Mouse (Mus musculus): Measurements from ENCODE around the gene Gm960. TPM values are rescaled to one million over a fixed set of nuclear protein-coding genes. Genes with fewer than 3 reads are reported as not detected.
A peak's percentile ranks its signal among the peaks of the same experiment; 100 is the strongest.

Gene Gm960
- total RNA-seq, 2 experiments from 2014 or later, result 1.5 to 1.6 TPM

GRCm38 (mm10) chr19:4733052-4733451, 34.6 kb upstream of the Gm960 start:
- Histone ChIP-seq H3K4me3 (no peak overlapping the region), H3K27ac (peak overlapping the region; percentile 61)
- no peak for DNase-seq (ENCODE audit: extremely low spot score in 1 of 2, low spot score in 2 of 2)
- intact Hi-C loops (cut with DNase I), result loop anchor here (2.0 to 5.0 kb wide), 2 partner anchors 18 to 86 kb away; no protein-coding TSS in a partner anchor
- no peak for TF ChIP-seq CTCF (IDR thresholded peaks at IDR 0.05)

DNA sequence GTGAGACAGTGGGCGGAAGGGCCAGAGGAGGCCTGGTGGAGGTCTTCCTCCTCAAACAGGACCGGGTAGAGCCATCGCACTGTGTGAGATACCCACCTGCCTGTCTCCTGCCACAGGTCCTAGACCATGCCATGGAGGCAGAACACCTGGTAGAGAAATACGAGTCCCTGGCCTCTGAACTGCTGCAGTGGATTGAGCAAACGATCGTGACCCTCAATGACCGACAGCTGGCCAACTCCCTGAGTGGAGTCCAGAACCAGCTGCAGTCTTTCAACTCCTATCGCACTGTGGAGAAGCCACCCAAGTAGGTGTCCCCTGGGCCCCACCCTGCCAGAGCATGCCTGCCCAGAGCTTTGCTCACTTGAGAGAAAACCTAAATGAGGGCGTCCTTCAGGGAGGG, 30.7 kb upstream of the Gm960 start:
- intact Hi-C loops (cut with DNase I), result no loop called here
- no peak overlapping the region for H3K27ac ChIP-seq
- DNase-seq (ENCODE audit: extremely low spot score in 1 of 2, low spot score in 2 of 2), result no peak
- H3K4me3 ChIP-seq, result no peak overlapping the region
- TF ChIP-seq CTCF (IDR thresholded peaks at IDR 0.05), result no peak

DNA sequence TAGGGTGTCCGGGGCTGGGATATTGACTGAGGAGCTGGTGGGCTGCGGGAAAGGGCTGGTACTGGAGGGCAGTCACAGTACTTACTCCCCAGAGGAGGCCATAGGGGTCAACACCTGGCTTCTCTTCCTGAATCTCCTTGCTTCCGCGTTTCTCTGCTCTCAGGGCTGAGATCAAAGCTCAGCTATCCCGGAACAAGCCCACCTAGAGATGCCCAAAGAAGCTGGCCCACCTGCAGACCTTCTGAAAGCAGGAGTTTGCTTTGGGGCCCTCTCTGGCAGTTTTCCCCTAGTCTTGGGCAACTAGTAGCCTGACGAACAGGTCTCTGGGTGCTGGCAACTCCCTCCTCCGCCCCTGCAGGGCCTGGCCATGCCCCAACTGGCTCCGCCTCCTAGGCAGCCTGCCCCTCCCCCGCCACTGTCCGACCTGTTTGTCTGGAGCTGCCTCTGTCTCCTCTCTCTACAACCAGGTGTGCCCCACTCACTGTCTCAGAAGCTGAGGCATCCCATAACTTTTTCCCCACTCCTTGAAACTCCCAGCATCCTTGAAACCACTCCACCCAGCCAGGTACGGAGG, 22.3 kb upstream of the Gm960 start:
- no peak for TF ChIP-seq CTCF (IDR thresholded peaks at IDR 0.05)
- intact Hi-C loops (cut with DNase I), result no loop called here
- no peak for DNase-seq (ENCODE audit: extremely low spot score in 1 of 2, low spot score in 2 of 2)
- peak overlapping the region; percentile 11; the same call in 1 of the 2 replicates for H3K27ac ChIP-seq
- H3K4me3 ChIP-seq, result no peak overlapping the region

- TF ChIP-seq CTCF (IDR thresholded peaks at IDR 0.05), result no peak
- Histone ChIP-seq H3K27ac (no peak overlapping the region), H3K4me3 (no peak overlapping the region)
- intact Hi-C loops (cut with DNase I), result no loop called here
- no peak for DNase-seq (ENCODE audit: extremely low spot score in 1 of 2, low spot score in 2 of 2)
Observed at GRCm38 (mm10) chr19:4720112-4720511, 21.6 kb upstream of the Gm960 start.

DNA sequence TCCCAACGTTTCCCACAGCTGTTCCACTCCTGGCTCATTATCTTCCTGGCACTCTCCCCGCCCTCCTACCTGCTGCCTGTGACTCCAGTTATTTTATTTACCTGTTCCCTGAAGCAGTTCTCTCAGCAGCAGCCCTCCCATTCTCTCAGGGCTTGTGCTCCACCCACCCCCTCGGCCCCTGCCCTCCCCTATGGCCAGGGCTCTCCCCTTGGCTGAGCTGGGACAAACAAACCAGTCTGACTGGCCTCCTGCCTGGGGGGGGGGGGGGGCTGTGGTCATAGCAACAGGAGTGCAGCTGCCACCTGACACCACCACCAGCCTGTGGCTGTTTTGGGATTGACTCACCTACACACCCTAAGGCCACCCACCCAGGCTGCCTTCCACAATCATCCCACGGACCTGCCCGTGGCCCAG, 20.9 kb upstream of the Gm960 start:
- Histone ChIP-seq H3K27ac (peak overlapping the region; percentile 60), H3K4me3 (no peak overlapping the region)
- no peak for DNase-seq (ENCODE audit: extremely low spot score in 1 of 2, low spot score in 2 of 2)
- TF ChIP-seq CTCF (IDR thresholded peaks at IDR 0.05), result no peak
- intact Hi-C loops (cut with DNase I), result no loop called here

- DNase-seq (ENCODE audit: extremely low spot score in 1 of 2, low spot score in 2 of 2), result peak in 1 of 2 experiments; percentile 42
- peak overlapping the region; percentile 60 for H3K27ac ChIP-seq
Observed at GRCm38 (mm10) chr19:4718716-4719115, 20.2 kb upstream of the Gm960 start.

GRCm38 (mm10) chr19:4717281-4717680, 18.8 kb upstream of the Gm960 start:
- Histone ChIP-seq H3K4me3 (no peak overlapping the region), H3K27ac (no peak overlapping the region)
- TF ChIP-seq CTCF (IDR thresholded peaks at IDR 0.05), result no peak
- no peak for DNase-seq (ENCODE audit: extremely low spot score in 1 of 2, low spot score in 2 of 2)
- intact Hi-C loops (cut with DNase I), result no loop called here

More at GRCm38 (mm10) chr19:4718716-4719115, 20.2 kb upstream of the Gm960 start:
- intact Hi-C loops (cut with DNase I), result no loop called here
- no peak for TF ChIP-seq CTCF (IDR thresholded peaks at IDR 0.05)
- peak overlapping the region; percentile 9; the same call in 1 of the 2 replicates for H3K4me3 ChIP-seq

GRCm38 (mm10) chr19:4716756-4717155, 18.3 kb upstream of the Gm960 start:
- intact Hi-C loops (cut with DNase I), result no loop called here
- no peak overlapping the region for H3K4me3 ChIP-seq

GRCm38 (mm10) chr19:4713886-4714285, 15.4 kb upstream of the Gm960 start:
- DNase-seq (ENCODE audit: extremely low spot score in 1 of 2, low spot score in 2 of 2), result peak in 1 of 2 experiments; percentile 8
- H3K27ac ChIP-seq, result peak overlapping the region; percentile 90
- peak overlapping the region; percentile 75 for H3K4me3 ChIP-seq
- no peak for TF ChIP-seq CTCF (IDR thresholded peaks at IDR 0.05)
- intact Hi-C loops (cut with DNase I), result loop anchor here (2.0 kb wide), 2 partner anchors 15 to 19 kb away; partner anchors contain the start of gene Gm960

More at GRCm38 (mm10) chr19:4716756-4717155, 18.3 kb upstream of the Gm960 start:
- no peak for TF ChIP-seq CTCF (IDR thresholded peaks at IDR 0.05)
- DNase-seq (ENCODE audit: extremely low spot score in 1 of 2, low spot score in 2 of 2), result no peak
- H3K27ac ChIP-seq, result no peak overlapping the region

DNA sequence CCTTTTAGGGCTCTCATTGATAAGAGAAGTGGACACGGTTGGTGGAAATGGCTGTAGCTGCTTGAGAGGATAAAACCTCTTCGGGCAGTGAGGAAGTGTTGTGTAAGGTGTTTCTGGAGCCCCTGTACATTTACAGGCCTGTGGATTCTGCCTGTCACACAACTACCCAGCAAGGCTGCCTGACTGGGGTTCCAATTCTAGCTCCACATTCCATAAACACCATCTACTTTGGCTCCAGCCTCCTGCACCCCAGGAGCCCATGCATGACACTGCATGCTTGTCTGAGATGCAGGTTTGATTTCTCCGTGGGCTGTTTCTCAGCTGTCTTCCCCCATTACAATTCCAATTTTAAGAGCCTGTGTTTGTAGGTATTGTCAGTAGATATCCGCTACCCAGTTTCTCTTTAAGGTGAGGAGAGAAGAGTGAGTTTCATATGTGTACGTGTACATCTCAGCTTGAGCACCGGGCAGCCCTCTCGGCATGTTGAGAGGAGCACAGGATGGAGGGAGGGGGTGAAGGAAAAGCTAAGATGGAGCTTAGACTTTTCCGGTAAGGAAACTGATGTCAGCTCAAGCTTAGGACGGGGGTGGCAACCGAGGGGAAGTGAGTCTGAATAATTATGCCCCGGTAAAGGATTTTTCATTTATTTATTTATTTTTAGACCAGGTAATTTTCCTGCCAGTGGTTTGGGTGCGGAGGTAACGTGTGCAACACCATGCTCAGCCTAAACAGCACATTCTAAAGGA, 14.5 kb upstream of the Gm960 start:
- intact Hi-C loops (cut with DNase I), result loop anchor here (2.0 kb wide), 1 partner anchor 14 kb away; the partner anchor contains the start of gene Gm960
- no peak for TF ChIP-seq CTCF (IDR thresholded peaks at IDR 0.05)

GRCm38 (mm10) chr19:4712156-4712780, 13.8 kb upstream of the Gm960 start:
- DNase-seq (ENCODE audit: extremely low spot score in 1 of 2, low spot score in 2 of 2), result no peak
- peak overlapping the region; percentile 75 for H3K4me3 ChIP-seq
- TF ChIP-seq CTCF (IDR thresholded peaks at IDR 0.05), result no peak
- intact Hi-C loops (cut with DNase I), result loop anchor here (2.0 kb wide), 1 partner anchor 13 kb away; the partner anchor contains the start of gene Gm960
- peak overlapping the region; percentile 90 for H3K27ac ChIP-seq

More for the DNA sequence above, 14.5 kb upstream of the Gm960 start:
- DNase-seq (ENCODE audit: extremely low spot score in 1 of 2, low spot score in 2 of 2), result peak in 1 of 2 experiments; percentile 17
- Histone ChIP-seq H3K4me3 (peak overlapping the region; percentile 75), H3K27ac (peak overlapping the region; percentile 90)
